Mouse (Mus musculus) liver, embryonic 13.5 days (tissue): ENCODE data around the gene Stk32c. TPM values are rescaled to one million over a fixed set of nuclear protein-coding genes. Genes with fewer than 3 reads are reported as not detected.

Source experiments
- ATAC-seq: fragments of 200-750 bp; cut with Nextera tagmentation; 2 replicates; pipeline ENCODE4 v1.8.0; 2017; ENCODE audit warnings: low read depth, mild to moderate bottlenecking, moderate number of reproducible peaks, moderate library complexity
- DNase-seq: peaks from one replicate; pipeline ENCODE4 v3.0.0; 2022
- H3K27ac ChIP-seq: fragments of 300-500 bp; sonication (generic); 2 replicates; pipeline ENCODE4 v1.5.1; 2015; ENCODE audit warnings: moderate library complexity, mild to moderate bottlenecking, inconsistent platforms
- H3K27me3 ChIP-seq: fragments of 300-500 bp; sonication (generic); 2 replicates; pipeline ENCODE4 v1.6.1; 2015; ENCODE audit warnings: mild to moderate bottlenecking, inconsistent platforms
- H3K36me3 ChIP-seq: fragments of 300-500 bp; sonication (generic); 2 replicates; pipeline ENCODE4 v1.6.1; 2015; ENCODE audit warnings: mild to moderate bottlenecking, inconsistent platforms
- H3K4me1 ChIP-seq: fragments of 300-500 bp; sonication (generic); replicated peaks from 2 replicates; pipeline ENCODE4 v1.6.1; 2015; ENCODE audit warnings: inconsistent platforms
- H3K4me2 ChIP-seq: fragments of 300-500 bp; sonication (generic); 2 replicates; pipeline ENCODE4 v1.6.1; 2015; ENCODE audit warnings: inconsistent platforms, mild to moderate bottlenecking, moderate library complexity
- H3K4me3 ChIP-seq: fragments of 300-500 bp; sonication (generic); replicated peaks from 2 replicates; pipeline ENCODE4 v1.5.1; 2015; ENCODE audit warnings: mild to moderate bottlenecking, inconsistent platforms
- H3K9ac ChIP-seq: fragments of 300-500 bp; sonication (generic); 2 replicates; pipeline ENCODE4 v1.6.1; 2015; ENCODE audit warnings: mild to moderate bottlenecking, inconsistent platforms
- H3K9me3 ChIP-seq: fragments of 300-500 bp; sonication (generic); replicated peaks from 2 replicates; pipeline ENCODE4 v1.6.1; 2016; ENCODE audit warnings: inconsistent platforms
- WGBS: fragments of 180-500 bp; shearing (Covaris S2); methylation state at CpG from one replicate; pipeline ENCODE4 v1.1.7; 2015; ENCODE audit not compliant: insufficient replicate concordance; 5-methylcytosine and 5-hydroxymethylcytosine counted together
- polyA plus RNA-seq: library from polyadenylated mRNA; unstranded; fragments of >200 nt; fragmentation: Nextera tagmentation; extraction: Ambion mirVana; gene quantifications from 2 replicates; pipeline ENCODE4 v1.2.1, GENCODE M21; 2015

Gene Stk32c
- polyA plus RNA-seq, 1 experiment from 2014 or later: not detected

- Histone ChIP-seq H3K36me3 (no peaks in the 10 kb centered on the region), H3K9ac (no peak overlapping the region), H3K27me3 (no peaks in the 10 kb centered on the region; the same call in 1 of the 2 replicates), H3K4me2 (no peak overlapping the region), H3K4me1 (no peaks in the 10 kb centered on the region), H3K9me3 (no peaks in the 10 kb centered on the region), H3K27ac (no peak overlapping the region), H3K4me3 (no peak overlapping the region)
- ATAC-seq (no peak), DNase-seq (no peak)
- WGBS: 62% methylated on average over 14 of the region's 14 CpGs
Observed at GRCm38 (mm10) chr7:139075054-139075794, 137.9 kb downstream of the Stk32c start.

- Histone ChIP-seq H3K27me3 (no peaks in the 10 kb centered on the region; the same call in 1 of the 2 replicates), H3K4me1 (no peaks in the 10 kb centered on the region), H3K4me2 (no peak overlapping the region), H3K9ac (no peak overlapping the region), H3K4me3 (no peak overlapping the region), H3K27ac (no peak overlapping the region), H3K36me3 (no peaks in the 10 kb centered on the region), H3K9me3 (no peaks in the 10 kb centered on the region)
- 41% methylated on average over 6 of the region's 6 CpGs for WGBS
- DNase-seq: no peak
- no peak for ATAC-seq
Observed at GRCm38 (mm10) chr7:139074189-139074588, 138.9 kb downstream of the Stk32c start.

- Histone ChIP-seq H3K4me1 (no peaks in the 10 kb centered on the region), H3K27ac (no peak overlapping the region), H3K9me3 (no peaks in the 10 kb centered on the region), H3K9ac (no peak overlapping the region), H3K4me3 (no peak overlapping the region), H3K36me3 (no peaks in the 10 kb centered on the region), H3K27me3 (no peaks in the 10 kb centered on the region), H3K4me2 (no peak overlapping the region)
- no peak for DNase-seq
- no peak for ATAC-seq
- WGBS: 2% methylated on average over 2 of the region's 2 CpGs
Observed at GRCm38 (mm10) chr7:139068182-139068623, 144.9 kb downstream of the Stk32c start.

GRCm38 (mm10) chr7:139063406-139063805, 149.7 kb downstream of the Stk32c start:
- DNase-seq (no peak), ATAC-seq (no peak)
- Histone ChIP-seq H3K4me2 (no peak overlapping the region), H3K4me3 (no peak overlapping the region), H3K36me3 (no peaks in the 10 kb centered on the region), H3K27me3 (no peaks in the 10 kb centered on the region), H3K4me1 (no peaks in the 10 kb centered on the region), H3K9ac (no peak overlapping the region), H3K9me3 (no peaks in the 10 kb centered on the region), H3K27ac (no peak overlapping the region)
- 29% methylated on average over 4 of the region's 4 CpGs for WGBS

Other genes starting within 250 kb of the Stk32c start
- gene Dpysl4, start 127.3 kb downstream of the Stk32c start, polyA plus RNA-seq: 0.86 and 0.92 TPM in 2 replicates
- 0.62 and 0.90 TPM in 2 replicates for gene Lrrc27, start 319 bp downstream of the Stk32c start, polyA plus RNA-seq
- 1.7 and 1.9 TPM in 2 replicates for gene Pwwp2b, start 35.2 kb upstream of the Stk32c start, polyA plus RNA-seq
- gene Inpp5a, start 175.8 kb upstream of the Stk32c start, polyA plus RNA-seq: 4.0 and 4.3 TPM in 2 replicates